Mouse (Mus musculus) heart, embryonic 16.5 days (tissue): Measurements from ENCODE around the gene Kcnj4. TPM values are rescaled to one million over a fixed set of nuclear protein-coding genes. Genes with fewer than 3 reads are reported as not detected.

Experiments used
- ATAC-seq: fragments of 200-750 bp; cut with Nextera tagmentation; replicated peaks from 2 replicates; pipeline ENCODE4 v1.8.0; 2017; ENCODE audit warnings: moderate number of reproducible peaks; ENCODE audit not compliant: insufficient read depth, low FRiP score; ENCODE audit errors: extremely low read depth
- H3K27ac ChIP-seq: fragments of 300-500 bp; sonication (generic); 2 replicates; pipeline ENCODE4 v1.5.1; 2014; ENCODE audit warnings: mild to moderate bottlenecking, low read length, control low read depth, moderate library complexity
- H3K27me3 ChIP-seq: fragments of 300-500 bp; sonication (generic); 2 replicates; pipeline ENCODE4 v1.6.1; 2014; ENCODE audit warnings: low read length, mixed read lengths; ENCODE audit not compliant: control insufficient read depth, insufficient read depth
- H3K36me3 ChIP-seq: fragments of 300-500 bp; sonication (generic); 2 replicates; pipeline ENCODE4 v1.6.1; 2014; ENCODE audit not compliant: control insufficient read depth, insufficient read depth
- H3K4me1 ChIP-seq: fragments of 300-500 bp; sonication (generic); 2 replicates; pipeline ENCODE4 v1.6.1; 2014; ENCODE audit warnings: low read length, mixed read lengths; ENCODE audit not compliant: control insufficient read depth, insufficient read depth
- H3K4me2 ChIP-seq: fragments of 300-500 bp; sonication (generic); 2 replicates; pipeline ENCODE4 v1.6.1; 2014; ENCODE audit warnings: low read depth, mild to moderate bottlenecking, control low read depth, low read length
- H3K4me3 ChIP-seq: fragments of 300-500 bp; sonication (generic); 2 replicates; pipeline ENCODE4 v1.5.1; 2014; ENCODE audit warnings: mild to moderate bottlenecking, control low read depth, low read length
- H3K9ac ChIP-seq: fragments of 300-500 bp; sonication (generic); 2 replicates; pipeline ENCODE4 v1.6.1; 2014; ENCODE audit warnings: low read length, control low read depth
- H3K9me3 ChIP-seq: fragments of 300-500 bp; sonication (generic); replicated peaks from 2 replicates; pipeline ENCODE4 v1.6.1; 2016; ENCODE audit warnings: low read length; ENCODE audit not compliant: control insufficient read depth
- WGBS: fragments of 180-500 bp; shearing (Covaris S2); extraction: QIAGEN DNeasy Blood & Tissue Kit; methylation state at CpG from one replicate; pipeline ENCODE4 v1.1.7; 2014; 5-methylcytosine and 5-hydroxymethylcytosine counted together
- polyA plus RNA-seq: library from polyadenylated mRNA; unstranded; fragments of >200 nt; fragmentation: Nextera tagmentation; extraction: Ambion mirVana; gene quantifications from 2 replicates; pipeline ENCODE4 v1.2.1, GENCODE M21; 2015

Kcnj4 gene
- polyA plus RNA-seq, 1 experiment from 2014 or later, result 0.22 TPM

DNA sequence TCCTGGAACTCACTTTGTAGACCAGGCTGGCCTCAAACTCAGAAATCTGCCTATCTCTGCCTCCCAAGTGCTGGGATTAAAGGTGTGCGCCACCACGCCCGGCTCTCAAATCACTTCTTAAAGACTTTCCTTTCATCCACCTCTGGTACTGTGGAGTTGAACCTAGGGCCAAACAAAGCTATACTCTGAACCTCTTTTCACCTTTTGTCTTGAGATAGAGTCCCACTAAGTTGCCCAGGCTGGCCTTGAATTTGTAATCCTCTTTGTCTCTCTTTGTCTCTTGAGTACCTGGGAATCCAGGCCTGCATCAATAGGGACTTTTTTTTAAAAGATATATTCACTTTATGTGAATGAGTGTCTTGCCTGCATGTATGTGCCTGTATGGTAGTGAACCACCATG lies 57.0 kb downstream of the Kcnj4 start:
- H3K9ac ChIP-seq, result no peak overlapping the region
- no peaks in the 10 kb centered on the region for H3K9me3 ChIP-seq
- 0 out of 2 replicates have a peak, but pooled peaks cover 4% of the 10 kb centered on the region for H3K4me1 ChIP-seq
- no peak for ATAC-seq
- no peaks in the 10 kb centered on the region for H3K27me3 ChIP-seq
- H3K27ac ChIP-seq, result no peak overlapping the region
- no peaks in the 10 kb centered on the region for H3K36me3 ChIP-seq
- 92% methylated on average over 3 of the region's 3 CpGs for WGBS
- H3K4me2 ChIP-seq, result no peak overlapping the region
- no peak overlapping the region for H3K4me3 ChIP-seq

DNA sequence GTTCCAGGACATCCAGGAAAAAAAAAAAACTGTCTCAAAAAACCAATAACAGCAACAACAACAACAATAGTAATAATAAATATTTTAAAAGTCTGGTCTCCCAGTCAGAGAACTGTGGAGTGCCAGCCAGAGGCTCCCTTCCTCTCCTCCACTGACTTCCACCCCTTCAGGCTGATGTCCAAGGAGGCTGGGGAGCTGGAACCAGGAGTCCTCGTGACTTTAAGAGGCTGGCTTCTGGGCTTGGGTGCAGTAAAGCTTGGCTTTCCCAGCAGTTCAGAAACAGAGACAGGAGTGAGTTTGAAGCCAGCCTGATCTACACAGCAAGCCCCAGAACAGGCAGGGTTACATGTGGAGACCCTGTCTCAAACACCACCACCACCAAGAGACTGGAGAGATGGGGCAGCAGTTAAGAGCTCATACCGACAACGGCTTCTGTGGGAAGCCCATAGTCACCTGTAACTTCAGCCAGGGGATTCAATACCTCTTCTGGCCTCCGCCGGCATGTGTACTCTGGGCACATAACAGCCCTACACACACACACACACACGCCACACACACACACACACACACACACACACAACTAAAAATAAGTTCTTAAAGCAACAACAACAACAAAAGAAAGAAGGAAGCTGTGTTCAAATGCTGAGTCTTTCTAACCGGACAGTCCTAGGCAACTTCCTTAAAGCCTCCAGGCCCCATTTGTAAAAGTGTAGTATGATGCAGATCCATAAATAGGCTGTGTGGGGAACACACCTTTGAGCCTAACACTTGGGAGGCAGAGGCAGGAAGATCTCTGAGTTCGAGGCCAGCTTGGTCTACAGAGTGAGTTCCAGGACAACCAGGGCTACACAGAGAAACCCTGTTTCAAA lies 59.0 kb downstream of the Kcnj4 start:
- no peaks in the 10 kb centered on the region for H3K36me3 ChIP-seq
- ATAC-seq, result no peak
- H3K4me3 ChIP-seq, result no peak overlapping the region
- WGBS, result 72% methylated on average over 8 of the region's 8 CpGs
- H3K9me3 ChIP-seq, result no peaks in the 10 kb centered on the region
- H3K9ac ChIP-seq, result no peak overlapping the region
- H3K27ac ChIP-seq, result no peak overlapping the region
- H3K27me3 ChIP-seq, result no peaks in the 10 kb centered on the region
- H3K4me2 ChIP-seq, result no peak overlapping the region
- peaks cover 12% of the 10 kb centered on the region for H3K4me1 ChIP-seq

DNA sequence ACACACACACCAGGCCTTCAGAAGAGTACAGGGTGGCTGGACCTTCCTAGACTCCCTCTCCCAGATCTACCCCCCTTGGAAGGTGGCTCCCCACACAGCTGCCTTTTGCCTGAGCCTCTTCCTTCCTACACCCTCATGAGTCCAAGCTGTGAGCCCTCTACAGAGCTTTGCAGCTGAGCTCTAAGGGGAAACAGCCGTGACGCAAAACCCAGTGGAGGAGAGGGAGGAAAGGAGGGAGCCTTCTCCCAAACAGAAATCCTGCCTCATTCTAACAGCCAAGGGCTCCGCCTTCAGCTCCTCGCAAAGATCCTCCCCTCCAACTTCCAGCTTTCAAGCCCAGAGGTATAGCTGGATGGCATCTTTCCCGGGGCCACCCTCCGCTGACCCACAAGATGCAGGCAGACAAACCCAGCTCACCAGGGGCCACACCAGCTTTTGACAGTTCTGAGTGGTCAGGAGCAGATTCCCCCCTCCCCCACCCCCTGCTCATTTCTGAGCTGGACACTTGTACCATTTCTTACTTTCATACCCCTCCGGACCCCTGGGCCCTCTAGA lies 61.1 kb downstream of the Kcnj4 start:
- no peaks in the 10 kb centered on the region for H3K36me3 ChIP-seq
- no peaks in the 10 kb centered on the region for H3K27me3 ChIP-seq
- ATAC-seq, result no peak
- no peak overlapping the region for H3K4me2 ChIP-seq
- H3K4me3 ChIP-seq, result no peak overlapping the region
- H3K9me3 ChIP-seq, result no peaks in the 10 kb centered on the region
- H3K9ac ChIP-seq, result 0 out of 2 replicates have a peak overlapping the region, but pooled peaks have one; percentile 7
- peaks cover 32% of the 10 kb centered on the region for H3K4me1 ChIP-seq
- H3K27ac ChIP-seq, result no peak overlapping the region
- WGBS, result 67% methylated on average over 7 of the region's 7 CpGs

DNA sequence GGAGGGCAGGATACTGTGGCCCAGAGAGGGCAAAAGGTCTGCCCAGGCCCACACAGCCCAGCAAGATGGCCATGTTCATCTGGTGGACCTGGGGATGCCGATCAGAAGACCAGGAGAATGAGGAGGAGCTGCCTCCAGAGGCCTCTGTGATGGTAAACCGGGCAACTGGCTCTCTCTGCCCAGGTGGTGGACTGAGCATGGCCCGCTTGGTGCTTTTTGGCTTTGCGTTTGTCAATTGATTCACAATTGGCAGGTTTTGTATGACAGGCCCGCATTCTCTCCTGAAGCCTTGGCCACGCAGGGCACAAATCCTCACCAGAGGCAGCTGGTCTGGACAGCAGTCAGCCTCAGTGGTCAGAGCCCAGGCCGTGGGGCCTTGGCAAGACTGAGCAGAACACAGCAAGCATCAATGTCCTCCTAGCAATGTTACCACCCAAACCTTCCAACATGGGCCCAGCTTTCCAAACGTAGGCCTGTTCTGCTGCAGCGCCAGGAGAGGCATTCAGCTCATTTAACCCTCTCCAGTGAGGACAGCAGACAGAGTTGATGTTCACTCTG lies 62.0 kb downstream of the Kcnj4 start:
- Histone ChIP-seq H3K4me3 (no peak overlapping the region), H3K4me1 (peaks cover 41% of the 10 kb centered on the region), H3K4me2 (no peak overlapping the region), H3K9ac (no peak overlapping the region; the same call in 1 of the 2 replicates), H3K9me3 (no peaks in the 10 kb centered on the region), H3K27ac (no peak overlapping the region), H3K27me3 (no peaks in the 10 kb centered on the region), H3K36me3 (no peaks in the 10 kb centered on the region)
- WGBS, result 81% methylated on average over 9 of the region's 9 CpGs
- ATAC-seq, result no peak

DNA sequence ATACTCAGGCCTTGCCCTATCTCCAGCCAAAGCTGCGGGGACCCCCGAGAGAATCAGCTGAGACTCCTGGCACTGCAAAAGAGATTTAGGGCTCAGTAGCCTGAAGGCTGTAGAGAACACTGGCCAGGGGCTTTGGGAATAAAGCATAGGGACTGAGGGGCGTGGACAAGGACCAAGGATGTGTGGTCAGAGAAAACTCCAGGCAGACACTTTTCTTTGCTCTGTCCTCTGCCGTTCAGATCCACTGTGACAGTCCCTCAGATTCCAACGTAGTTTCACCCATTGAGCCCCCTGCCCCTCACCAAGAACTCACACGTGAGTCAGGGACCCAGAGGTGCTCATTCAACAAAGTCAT lies 62.8 kb downstream of the Kcnj4 start:
- Histone ChIP-seq H3K27ac (peak overlapping the region; percentile 98), H3K9ac (peak overlapping the region; percentile 99), H3K27me3 (no peaks in the 10 kb centered on the region), H3K4me2 (peak overlapping the region; percentile 94), H3K36me3 (peaks cover 5% of the 10 kb centered on the region), H3K9me3 (no peaks in the 10 kb centered on the region), H3K4me1 (peaks cover 47% of the 10 kb centered on the region), H3K4me3 (peak overlapping the region; percentile 92)
- no peak for ATAC-seq
- 9% methylated on average over 6 of the region's 6 CpGs for WGBS

DNA sequence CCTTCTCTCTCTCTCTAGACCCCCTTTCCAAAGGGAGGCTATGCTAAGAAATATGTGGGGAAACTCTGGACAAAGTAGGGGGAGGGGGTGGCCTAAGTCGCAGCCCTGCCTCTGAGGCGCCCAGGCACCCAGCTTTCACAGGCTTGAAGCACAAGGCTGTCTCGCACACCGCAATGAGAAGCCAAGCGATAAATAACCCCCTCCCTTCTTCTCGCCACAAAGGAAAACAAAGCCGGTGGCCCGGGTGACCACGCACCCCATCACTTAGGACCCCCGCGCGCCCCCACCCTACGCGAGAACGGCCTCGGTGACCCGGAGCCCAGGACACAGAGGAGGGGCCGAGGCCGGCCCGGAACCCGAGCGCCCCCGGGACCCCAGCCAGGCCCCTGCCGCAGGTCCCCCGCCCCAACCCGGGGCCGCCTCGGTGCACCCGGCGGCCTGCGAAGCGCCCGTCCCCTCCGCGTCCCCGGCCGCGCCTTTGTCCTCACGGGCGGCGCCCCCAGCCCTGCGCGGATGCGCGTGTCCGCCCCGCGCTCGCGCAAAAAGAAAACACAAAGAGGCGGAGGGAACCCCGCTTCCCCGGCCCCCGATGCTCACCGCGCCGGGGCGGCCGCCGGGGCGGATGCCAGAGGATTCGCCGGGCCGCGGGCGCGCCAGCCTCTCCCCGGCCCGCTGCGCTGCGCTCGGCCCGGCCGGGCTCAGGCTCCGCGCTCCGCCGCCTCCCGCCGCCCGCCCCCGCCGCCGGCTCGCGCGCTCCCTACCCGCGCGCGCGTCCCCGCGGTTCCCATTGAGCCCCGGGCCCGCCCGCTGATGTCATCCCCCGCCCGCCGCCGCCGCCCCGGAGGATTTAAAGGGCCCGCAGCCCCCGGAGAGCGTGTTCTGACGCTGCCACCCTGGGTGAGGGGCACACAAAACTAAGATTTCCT lies 63.4 kb downstream of the Kcnj4 start:
- peaks cover 54% of the 10 kb centered on the region for H3K4me1 ChIP-seq
- WGBS, result under 1% methylated on average over 96 of the region's 107 CpGs
- H3K36me3 ChIP-seq, result peaks cover 7% of the 10 kb centered on the region
- peak overlapping the region; percentile 92 for H3K4me3 ChIP-seq
- ATAC-seq, result peak; percentile 66
- H3K9ac ChIP-seq, result peak overlapping the region; percentile 99
- no peaks in the 10 kb centered on the region for H3K27me3 ChIP-seq
- H3K27ac ChIP-seq, result peak overlapping the region; percentile 98
- H3K9me3 ChIP-seq, result no peaks in the 10 kb centered on the region
- H3K4me2 ChIP-seq, result peak overlapping the region; percentile 94

DNA sequence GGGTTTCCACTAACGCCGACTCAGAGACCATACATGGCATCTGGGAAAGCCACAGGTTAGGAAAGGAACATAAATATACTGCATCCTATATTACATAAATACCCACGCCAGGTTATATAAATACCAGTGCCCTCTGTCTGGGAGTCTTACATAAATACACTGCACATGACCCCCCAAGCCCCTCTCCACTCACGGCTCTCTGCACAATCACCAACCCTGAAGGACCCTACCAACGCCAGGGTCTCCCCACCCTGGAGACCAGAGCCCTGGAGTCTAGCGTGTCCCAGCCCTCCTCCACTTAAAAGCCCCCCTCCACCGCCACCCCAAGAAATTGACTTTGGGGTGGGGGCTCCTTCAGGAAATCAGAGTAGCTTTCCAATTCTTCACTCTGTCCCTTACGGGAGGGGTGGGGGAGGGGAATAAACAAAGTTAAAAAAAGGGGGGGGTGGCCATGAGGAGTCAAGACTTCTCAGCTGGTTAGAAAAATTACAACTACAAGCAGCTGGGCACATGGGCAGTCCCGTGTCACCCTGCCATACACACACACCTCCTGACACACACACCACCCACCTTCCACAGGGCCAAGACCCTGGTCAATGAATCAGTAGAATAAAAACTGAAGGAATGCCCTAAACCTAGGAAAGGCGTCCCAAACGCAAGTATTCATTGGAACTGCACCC lies 64.2 kb downstream of the Kcnj4 start:
- H3K36me3 ChIP-seq, result peaks cover 7% of the 10 kb centered on the region
- peak overlapping the region; percentile 99 for H3K9ac ChIP-seq
- ATAC-seq, result no peak
- WGBS, result 19% methylated on average over 11 of the region's 11 CpGs
- H3K4me3 ChIP-seq, result peak overlapping the region; percentile 92
- H3K27me3 ChIP-seq, result no peaks in the 10 kb centered on the region
- peak overlapping the region; percentile 98 for H3K27ac ChIP-seq
- H3K4me1 ChIP-seq, result peaks cover 62% of the 10 kb centered on the region
- H3K4me2 ChIP-seq, result peak overlapping the region; percentile 94
- H3K9me3 ChIP-seq, result no peaks in the 10 kb centered on the region

DNA sequence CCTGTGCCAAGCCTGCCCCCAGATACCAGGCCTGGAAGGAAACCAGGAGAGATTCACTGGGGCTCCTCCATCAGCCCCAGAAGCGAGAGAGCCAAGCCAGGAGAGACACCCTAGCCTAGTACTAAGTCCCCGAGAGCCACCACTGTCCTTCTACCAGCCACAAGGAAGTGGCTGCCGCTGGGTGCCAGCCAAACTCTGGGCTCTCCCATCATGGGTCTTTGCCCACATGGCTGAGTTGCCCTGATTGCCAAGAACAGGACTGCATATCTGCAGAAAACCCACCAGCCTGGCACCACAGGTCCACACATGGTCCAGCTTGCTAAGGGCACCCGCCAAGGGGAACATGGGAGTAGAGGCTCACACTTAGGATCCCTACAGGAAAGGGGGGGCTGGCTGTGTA lies 64.8 kb downstream of the Kcnj4 start:
- Histone ChIP-seq H3K9me3 (no peaks in the 10 kb centered on the region), H3K27ac (peak overlapping the region; percentile 57; the same call in 1 of the 2 replicates), H3K4me1 (peaks cover 68% of the 10 kb centered on the region), H3K9ac (peak overlapping the region; percentile 99), H3K4me3 (peak overlapping the region; percentile 92), H3K4me2 (peak overlapping the region; percentile 94), H3K36me3 (peaks cover 7% of the 10 kb centered on the region), H3K27me3 (no peaks in the 10 kb centered on the region)
- no peak for ATAC-seq
- 57% methylated on average over 4 of the region's 4 CpGs for WGBS
